Mouse (Mus musculus) brain, embryonic 14.5 days (tissue): ENCODE data around the gene Thada.

Source experiments
- CTCF ChIP-seq: fragments of 200-500 bp; IDR thresholded peaks from 2 replicates; pipeline ENCODE4 v1.5.1; 2012; ENCODE audit warnings: inconsistent platforms, mild to moderate bottlenecking, moderate library complexity, borderline replicate concordance; ENCODE audit not compliant: insufficient read depth, insufficient read length; ENCODE audit errors: extremely low read depth
- POLR2A ChIP-seq: fragments of 200-500 bp; IDR thresholded peaks from 2 replicates; pipeline ENCODE4 v1.6.1; 2012; ENCODE audit warnings: mild to moderate bottlenecking, inconsistent platforms, borderline replicate concordance; ENCODE audit not compliant: poor library complexity, insufficient read depth, insufficient read length, severe bottlenecking; ENCODE audit errors: extremely low read depth

DNA sequence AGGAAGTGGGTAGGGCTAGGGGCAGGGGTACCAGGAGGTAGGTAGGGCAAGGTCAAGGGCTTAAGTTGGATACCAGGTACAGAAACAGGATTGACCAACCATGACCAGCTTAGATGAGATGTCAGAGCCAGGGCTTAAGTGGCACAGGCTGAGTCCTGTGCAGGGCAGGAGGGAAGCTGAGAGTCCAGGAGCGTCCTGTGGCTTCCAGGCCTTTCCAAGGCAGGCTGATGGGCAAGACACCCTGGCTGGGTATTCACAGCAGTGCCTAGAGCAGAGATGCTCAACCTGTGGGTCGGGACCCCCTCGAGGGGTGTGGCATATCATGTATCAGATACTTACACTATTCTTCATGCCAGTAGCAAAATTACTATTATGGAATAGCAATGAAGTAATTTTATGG is 300.3 kb downstream of the Thada start:
- no peak for TF ChIP-seq CTCF
- no peak for TF ChIP-seq POLR2A
